Mouse (Mus musculus) hindbrain, embryonic 15.5 days (tissue): ENCODE measurements at regions not wholly inside any gene's neighbourhood (a gene's known extent, or its start where the extent isn't known, plus 50 kb on each side); places are given as distances from the start of the nearest gene placed in this dataset.

Experiments used
- ATAC-seq: fragments of 200-750 bp; cut with Nextera tagmentation; 2 replicates; pipeline ENCODE4 v1.8.0; 2017; ENCODE audit warnings: low read depth, moderate number of reproducible peaks, moderate TSS enrichment; ENCODE audit not compliant: low FRiP score
- H3K27ac ChIP-seq: fragments of 300-500 bp; sonication (generic); replicated peaks from 2 replicates; pipeline ENCODE4 v1.5.1; 2015; ENCODE audit warnings: mild to moderate bottlenecking, inconsistent platforms
- H3K27me3 ChIP-seq: fragments of 300-500 bp; sonication (generic); 2 replicates; pipeline ENCODE4 v1.6.1; 2015; ENCODE audit warnings: control low read depth, inconsistent platforms
- H3K36me3 ChIP-seq: fragments of 300-500 bp; sonication (generic); 2 replicates; pipeline ENCODE4 v1.6.1; 2015; ENCODE audit warnings: control low read depth, inconsistent platforms
- H3K4me1 ChIP-seq: fragments of 300-500 bp; sonication (generic); replicated peaks from 2 replicates; pipeline ENCODE4 v1.6.1; 2015; ENCODE audit warnings: control low read depth, inconsistent platforms
- H3K4me2 ChIP-seq: fragments of 300-500 bp; sonication (generic); 2 replicates; pipeline ENCODE4 v1.6.1; 2015; ENCODE audit warnings: moderate library complexity, mild to moderate bottlenecking, inconsistent platforms
- H3K4me3 ChIP-seq: fragments of 300-500 bp; sonication (generic); 2 replicates; pipeline ENCODE4 v1.5.1; 2015; ENCODE audit warnings: mild to moderate bottlenecking, inconsistent platforms
- H3K9ac ChIP-seq: fragments of 300-500 bp; sonication (generic); 2 replicates; pipeline ENCODE4 v1.6.1; 2015; ENCODE audit warnings: inconsistent platforms
- H3K9me3 ChIP-seq: fragments of 300-500 bp; sonication (generic); 2 replicates; pipeline ENCODE4 v1.6.1; 2016; ENCODE audit warnings: control low read depth, inconsistent platforms
- WGBS: fragments of 180-500 bp; shearing (Covaris S2); methylation state at CpG from one replicate; pipeline ENCODE4 v1.1.7; 2015; 5-methylcytosine and 5-hydroxymethylcytosine counted together

- no peaks in the 10 kb centered on the region for H3K36me3 ChIP-seq
- ATAC-seq = no peak
- H3K4me1 ChIP-seq = no peaks in the 10 kb centered on the region
- H3K27me3 ChIP-seq = no peaks in the 10 kb centered on the region
- H3K4me2 ChIP-seq = no peak overlapping the region
- H3K9me3 ChIP-seq = no peaks in the 10 kb centered on the region
- H3K27ac ChIP-seq = no peak overlapping the region
- no peak overlapping the region for H3K9ac ChIP-seq
- H3K4me3 ChIP-seq = no peak overlapping the region
These were observed 689.3 kb downstream of the Cypt12 start for GRCm38 (mm10) chr3:18637553-18637952.

DNA sequence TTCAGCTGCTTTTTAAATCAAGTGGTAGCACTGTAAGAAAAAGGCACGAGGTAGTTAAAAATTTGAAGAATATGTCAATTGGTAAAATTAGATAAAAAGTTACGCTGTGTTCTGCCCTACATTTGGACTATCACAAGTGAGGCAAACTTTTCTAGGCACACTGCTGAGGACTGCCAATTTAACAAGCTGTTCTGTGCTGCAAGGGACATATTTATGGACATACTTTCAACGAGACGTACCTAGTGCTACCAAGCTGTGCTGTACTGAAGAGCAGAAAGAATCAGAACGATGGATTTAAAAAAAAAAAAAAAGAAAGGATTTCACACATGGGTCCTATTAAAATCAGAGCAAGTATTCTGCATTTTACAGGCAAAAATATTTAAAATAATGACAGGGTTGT lies 692.1 kb downstream of the Cypt12 start:
- no peaks in the 10 kb centered on the region for H3K4me1 ChIP-seq
- H3K4me3 ChIP-seq = no peak overlapping the region
- ATAC-seq = no peak
- WGBS = 83% methylated on average over 5 of the region's 5 CpGs
- H3K9me3 ChIP-seq = no peaks in the 10 kb centered on the region
- H3K27ac ChIP-seq = no peak overlapping the region
- H3K36me3 ChIP-seq = no peaks in the 10 kb centered on the region
- H3K27me3 ChIP-seq = no peaks in the 10 kb centered on the region
- H3K4me2 ChIP-seq = no peak overlapping the region
- H3K9ac ChIP-seq = no peak overlapping the region

GRCm38 (mm10) chr3:18641688-18642087 lies 693.5 kb downstream of the Cypt12 start:
- no peak overlapping the region for H3K4me2 ChIP-seq
- 88% methylated on average over 1 of the region's 1 CpGs for WGBS
- no peak overlapping the region for H3K4me3 ChIP-seq
- no peak overlapping the region for H3K27ac ChIP-seq
- no peak for ATAC-seq
- H3K9ac ChIP-seq = no peak overlapping the region
- no peaks in the 10 kb centered on the region for H3K4me1 ChIP-seq
- no peaks in the 10 kb centered on the region for H3K27me3 ChIP-seq
- H3K9me3 ChIP-seq = no peaks in the 10 kb centered on the region
- H3K36me3 ChIP-seq = no peaks in the 10 kb centered on the region

- no peak for ATAC-seq
These were observed 695.3 kb downstream of the Cypt12 start for GRCm38 (mm10) chr3:18643408-18644035.

GRCm38 (mm10) chr3:18645481-18645880 lies 697.3 kb downstream of the Cypt12 start:
- H3K4me2 ChIP-seq = no peak overlapping the region
- H3K9ac ChIP-seq = no peak overlapping the region
- no peaks in the 10 kb centered on the region for H3K36me3 ChIP-seq
- no peaks in the 10 kb centered on the region for H3K27me3 ChIP-seq
- WGBS = 65% methylated on average over 7 of the region's 7 CpGs
- H3K27ac ChIP-seq = no peak overlapping the region
- H3K9me3 ChIP-seq = no peaks in the 10 kb centered on the region
- no peaks in the 10 kb centered on the region for H3K4me1 ChIP-seq
- no peak for ATAC-seq
- H3K4me3 ChIP-seq = no peak overlapping the region

More at GRCm38 (mm10) chr3:18643408-18644035, 695.3 kb downstream of the Cypt12 start:
- Histone ChIP-seq H3K36me3 (no peaks in the 10 kb centered on the region), H3K9me3 (no peaks in the 10 kb centered on the region), H3K4me1 (no peaks in the 10 kb centered on the region), H3K27ac (no peak overlapping the region), H3K4me3 (no peak overlapping the region), H3K27me3 (no peaks in the 10 kb centered on the region), H3K9ac (no peak overlapping the region), H3K4me2 (no peak overlapping the region)
- 85% methylated on average over 4 of the region's 4 CpGs for WGBS

- no peak overlapping the region for H3K4me2 ChIP-seq
- H3K27ac ChIP-seq = no peak overlapping the region
- WGBS = 64% methylated on average over 7 of the region's 7 CpGs
- H3K9ac ChIP-seq = no peak overlapping the region
- H3K4me3 ChIP-seq = no peak overlapping the region
- H3K27me3 ChIP-seq = no peaks in the 10 kb centered on the region
- H3K36me3 ChIP-seq = no peaks in the 10 kb centered on the region
- H3K9me3 ChIP-seq = no peaks in the 10 kb centered on the region
- no peak for ATAC-seq
- H3K4me1 ChIP-seq = no peaks in the 10 kb centered on the region
These were observed 697.7 kb downstream of the Cypt12 start for GRCm38 (mm10) chr3:18645927-18646326.

DNA sequence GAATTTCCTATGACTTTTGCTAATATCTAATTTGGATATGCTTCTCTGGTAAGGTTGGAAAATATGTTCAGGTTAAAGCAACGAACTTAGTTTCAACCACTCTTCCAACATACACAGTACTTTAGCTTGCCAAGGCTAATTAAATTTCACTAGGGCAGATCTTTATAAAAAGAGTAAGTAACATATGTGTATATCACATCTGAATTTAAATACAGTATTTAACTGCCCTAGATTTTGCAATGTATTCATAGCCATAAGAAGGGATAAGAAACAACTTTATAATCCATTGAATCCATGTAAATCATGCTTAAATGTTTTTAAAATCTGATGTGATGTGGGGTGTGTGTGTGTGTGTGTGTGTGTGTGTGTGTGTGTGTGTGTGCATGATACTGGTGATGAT lies 705.3 kb downstream of the Cypt12 start:
- Histone ChIP-seq H3K27ac (no peak overlapping the region), H3K4me2 (no peak overlapping the region), H3K36me3 (no peaks in the 10 kb centered on the region), H3K9me3 (no peaks in the 10 kb centered on the region), H3K4me1 (no peaks in the 10 kb centered on the region), H3K4me3 (no peak overlapping the region), H3K9ac (no peak overlapping the region), H3K27me3 (no peaks in the 10 kb centered on the region)
- no peak for ATAC-seq
- WGBS = 88% methylated on average over 1 of the region's 1 CpGs

DNA sequence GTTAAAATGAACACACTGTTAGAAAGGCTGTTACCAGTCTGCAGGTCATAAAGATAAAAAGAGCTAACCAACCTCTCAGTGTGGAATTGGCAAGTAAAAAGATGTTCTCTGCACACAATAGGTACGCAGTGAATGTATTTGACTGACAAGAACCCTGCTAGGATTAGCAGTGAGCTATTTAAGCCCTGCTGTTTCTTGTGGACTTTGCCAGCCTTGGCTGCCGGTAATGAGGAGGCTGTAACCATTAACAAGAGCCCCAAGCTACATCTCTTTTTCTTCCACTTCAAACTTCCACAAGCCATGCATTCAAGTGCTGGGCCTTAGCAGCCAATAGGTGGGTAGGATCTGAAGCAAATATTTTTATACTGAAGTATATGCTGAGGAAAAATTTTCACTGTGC lies 717.5 kb downstream of the Cypt12 start:
- Histone ChIP-seq H3K4me1 (no peaks in the 10 kb centered on the region), H3K36me3 (no peaks in the 10 kb centered on the region), H3K27me3 (no peaks in the 10 kb centered on the region), H3K9me3 (no peaks in the 10 kb centered on the region), H3K4me2 (no peak overlapping the region), H3K27ac (no peak overlapping the region), H3K9ac (no peak overlapping the region), H3K4me3 (no peak overlapping the region)
- ATAC-seq = no peak
- 18% methylated on average over 2 of the region's 2 CpGs for WGBS

- 97% methylated on average over 4 of the region's 4 CpGs for WGBS
These were observed 719.5 kb downstream of the Cypt12 start for GRCm38 (mm10) chr3:18667726-18668125.

DNA sequence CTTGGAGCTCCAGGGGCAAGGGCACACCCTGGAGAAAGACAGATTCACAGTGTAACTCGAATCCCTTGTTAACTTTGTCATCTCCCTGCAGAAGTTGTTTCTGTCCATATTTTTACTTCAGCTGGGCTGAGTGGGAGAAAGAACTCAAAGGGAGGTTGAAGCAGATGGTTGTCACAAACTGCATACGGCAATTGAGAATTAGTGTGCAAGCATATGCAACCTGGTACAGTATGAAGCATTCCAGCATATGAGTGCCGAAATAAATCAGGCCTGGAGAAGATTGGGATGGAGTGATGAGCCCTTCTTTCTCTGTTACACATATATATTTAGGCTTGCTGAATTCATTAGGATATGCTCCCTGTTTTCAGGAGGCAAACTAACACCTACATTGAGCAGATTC lies 720.7 kb downstream of the Cypt12 start:
- no peak overlapping the region for H3K9ac ChIP-seq
- H3K27ac ChIP-seq = no peak overlapping the region
- no peaks in the 10 kb centered on the region for H3K4me1 ChIP-seq
- WGBS = 86% methylated on average over 3 of the region's 3 CpGs
- no peaks in the 10 kb centered on the region for H3K27me3 ChIP-seq
- H3K9me3 ChIP-seq = no peaks in the 10 kb centered on the region
- no peak overlapping the region for H3K4me2 ChIP-seq
- no peaks in the 10 kb centered on the region for H3K36me3 ChIP-seq
- no peak overlapping the region for H3K4me3 ChIP-seq
- ATAC-seq = no peak

More at GRCm38 (mm10) chr3:18667726-18668125, 719.5 kb downstream of the Cypt12 start:
- Histone ChIP-seq H3K9ac (no peak overlapping the region), H3K36me3 (no peaks in the 10 kb centered on the region), H3K4me3 (no peak overlapping the region), H3K27me3 (no peaks in the 10 kb centered on the region), H3K4me2 (no peak overlapping the region), H3K27ac (no peak overlapping the region), H3K4me1 (no peaks in the 10 kb centered on the region), H3K9me3 (no peaks in the 10 kb centered on the region)
- ATAC-seq = no peak

DNA sequence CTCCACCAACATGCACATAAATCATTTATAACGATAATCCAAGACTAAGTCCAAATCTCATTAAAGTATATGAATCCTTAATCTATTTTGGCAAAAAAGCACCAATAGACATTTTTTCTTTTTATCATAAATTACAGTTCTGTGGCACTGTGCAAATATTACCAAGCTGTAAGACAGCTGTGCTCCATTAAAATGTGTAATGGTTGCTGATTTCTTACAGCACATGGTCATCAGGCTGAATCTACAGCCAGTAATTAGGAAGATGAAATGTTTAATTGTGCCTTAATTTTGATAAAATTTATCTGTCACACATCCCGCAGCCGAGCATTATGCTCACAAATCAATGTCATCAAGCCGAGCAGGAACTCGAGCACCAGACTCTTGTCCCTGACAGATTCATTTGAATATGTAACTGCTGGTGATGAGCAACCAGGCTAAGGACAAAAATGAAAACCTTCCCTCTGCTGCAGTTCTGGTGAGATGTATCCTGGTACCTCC lies 722.0 kb downstream of the Cypt12 start:
- Histone ChIP-seq H3K4me1 (no peaks in the 10 kb centered on the region), H3K36me3 (no peaks in the 10 kb centered on the region), H3K27ac (no peak overlapping the region), H3K27me3 (no peaks in the 10 kb centered on the region), H3K9ac (no peak overlapping the region), H3K9me3 (no peaks in the 10 kb centered on the region), H3K4me2 (no peak overlapping the region), H3K4me3 (no peak overlapping the region)
- no peak for ATAC-seq
- 51% methylated on average over 5 of the region's 5 CpGs for WGBS

GRCm38 (mm10) chr3:18671681-18672080 lies 723.5 kb downstream of the Cypt12 start:
- WGBS = 88% methylated on average over 1 of the region's 1 CpGs
- H3K4me2 ChIP-seq = no peak overlapping the region

More at GRCm38 (mm10) chr3:18671681-18672080, 723.5 kb downstream of the Cypt12 start:
- no peaks in the 10 kb centered on the region for H3K36me3 ChIP-seq
- H3K9me3 ChIP-seq = no peaks in the 10 kb centered on the region
- H3K4me1 ChIP-seq = no peaks in the 10 kb centered on the region
- H3K9ac ChIP-seq = no peak overlapping the region
- no peaks in the 10 kb centered on the region for H3K27me3 ChIP-seq
- no peak for ATAC-seq
- H3K27ac ChIP-seq = no peak overlapping the region
- no peak overlapping the region for H3K4me3 ChIP-seq
